Mouse (Mus musculus) thymus, adult 2 months (tissue): ENCODE measurements around the gene Cyp2t4.

Experiments used
- CTCF ChIP-seq: fragments of 200-500 bp; IDR thresholded peaks from 2 replicates; pipeline ENCODE4 v1.5.1; 2012; ENCODE audit warnings: mild to moderate bottlenecking, control low read depth, low read length, moderate library complexity, borderline replicate concordance; ENCODE audit not compliant: control insufficient read depth, poor library complexity, insufficient read depth; ENCODE audit errors: extremely low read depth
- POLR2A ChIP-seq: fragments of 200-500 bp; IDR thresholded peaks from 2 replicates; pipeline ENCODE4 v1.6.1; 2012; ENCODE audit warnings: mild to moderate bottlenecking, low read length, control low read depth, moderate library complexity; ENCODE audit not compliant: control insufficient read depth, poor library complexity, insufficient read depth; ENCODE audit errors: extremely low read depth

GRCm38 (mm10) chr7:27110327-27110726 lies 43.2 kb upstream of the Cyp2t4 start:
- TF ChIP-seq CTCF: no peak
- no peak for TF ChIP-seq POLR2A
